Mouse (Mus musculus) neural tube, embryonic 12.5 days (tissue): ENCODE results near the gene Arhgap15. TPM values are rescaled to one million over a fixed set of nuclear protein-coding genes. Genes with fewer than 3 reads are reported as not detected.

Experiments
- ATAC-seq: fragments of 200-750 bp; cut with Nextera tagmentation; 2 replicates; pipeline ENCODE4 v1.8.0; 2017; ENCODE audit warnings: low read depth, mild to moderate bottlenecking, moderate TSS enrichment, moderate library complexity; ENCODE audit not compliant: low FRiP score
- H3K27ac ChIP-seq: fragments of 300-500 bp; sonication (generic); 2 replicates; pipeline ENCODE4 v1.5.1; 2016
- H3K27me3 ChIP-seq: fragments of 300-500 bp; sonication (generic); replicated peaks from 2 replicates; pipeline ENCODE4 v1.6.1; 2016; ENCODE audit warnings: mild to moderate bottlenecking
- H3K36me3 ChIP-seq: fragments of 300-500 bp; sonication (generic); 2 replicates; pipeline ENCODE4 v1.6.1; 2016; ENCODE audit warnings: mild to moderate bottlenecking
- H3K4me1 ChIP-seq: fragments of 300-500 bp; sonication (generic); 2 replicates; pipeline ENCODE4 v1.6.1; 2016
- H3K4me2 ChIP-seq: fragments of 300-500 bp; sonication (generic); replicated peaks from 2 replicates; pipeline ENCODE4 v1.6.1; 2016; ENCODE audit warnings: mild to moderate bottlenecking
- H3K4me3 ChIP-seq: fragments of 300-500 bp; sonication (generic); 2 replicates; pipeline ENCODE4 v1.5.1; 2016
- H3K9ac ChIP-seq: fragments of 300-500 bp; sonication (generic); 2 replicates; pipeline ENCODE4 v1.6.1; 2016; ENCODE audit warnings: mild to moderate bottlenecking
- H3K9me3 ChIP-seq: fragments of 300-500 bp; sonication (generic); 2 replicates; pipeline ENCODE4 v1.6.1; 2016; ENCODE audit warnings: mild to moderate bottlenecking
- WGBS: fragments of 180-500 bp; shearing (Covaris S2); methylation state at CpG from one replicate; pipeline ENCODE4 v1.1.7; 2016; 5-methylcytosine and 5-hydroxymethylcytosine counted together
- polyA plus RNA-seq: library from polyadenylated mRNA; unstranded; fragments of >200 nt; fragmentation: Nextera tagmentation; extraction: Ambion mirVana; gene quantifications from 2 replicates; pipeline ENCODE4 v1.2.1, GENCODE M21; 2016

Gene Arhgap15
- polyA plus RNA-seq, 1 experiment from 2014 or later = 0.81 TPM

DNA sequence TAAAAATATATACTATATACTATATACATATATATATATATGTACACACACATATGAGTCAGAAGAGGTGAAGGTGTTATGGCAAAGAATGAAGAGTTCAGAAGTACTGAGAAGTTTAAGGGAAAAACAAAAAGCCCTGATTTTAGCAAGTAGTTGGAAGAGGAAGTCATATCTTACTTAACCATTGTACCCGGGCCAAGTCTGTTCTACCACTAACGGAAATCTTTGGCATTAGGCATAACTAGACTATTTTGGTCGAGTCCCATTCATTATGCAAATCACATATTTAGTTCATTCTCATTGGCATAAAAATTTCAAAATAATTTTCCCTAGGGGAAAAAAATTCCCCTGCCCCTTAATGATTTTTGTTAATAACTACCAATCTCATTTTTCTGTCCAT is 443.4 kb downstream of the Arhgap15 start:
- no peak overlapping the region for H3K4me3 ChIP-seq
- no peak for ATAC-seq
- WGBS = 88% methylated on average over 3 of the region's 3 CpGs
- H3K9ac ChIP-seq = no peak overlapping the region
- H3K36me3 ChIP-seq = no peaks in the 10 kb centered on the region
- no peaks in the 10 kb centered on the region for H3K4me1 ChIP-seq
- H3K4me2 ChIP-seq = no peak overlapping the region
- H3K27ac ChIP-seq = no peak overlapping the region
- no peaks in the 10 kb centered on the region for H3K27me3 ChIP-seq
- no peaks in the 10 kb centered on the region for H3K9me3 ChIP-seq

DNA sequence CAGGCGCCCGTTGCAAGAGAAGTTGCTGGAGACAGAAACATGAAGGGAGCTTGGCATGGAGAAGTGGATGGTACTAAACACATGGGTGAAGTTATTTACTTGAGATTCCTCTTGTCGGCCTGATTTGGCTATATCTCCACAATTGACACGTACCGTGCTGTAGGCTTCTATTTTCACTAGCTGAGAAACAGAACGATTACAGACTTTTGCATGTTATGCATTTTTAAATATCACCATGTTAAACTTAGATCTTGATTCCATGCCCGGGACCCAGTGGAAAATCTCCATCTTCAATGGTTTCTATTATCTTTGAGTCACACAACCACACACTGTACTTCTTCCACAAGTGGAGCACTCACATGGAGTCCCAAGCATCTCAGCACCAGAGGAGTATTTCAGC is 466.9 kb downstream of the Arhgap15 start:
- H3K36me3 ChIP-seq = no peaks in the 10 kb centered on the region
- WGBS = 96% methylated on average over 7 of the region's 7 CpGs
- H3K9ac ChIP-seq = no peak overlapping the region
- H3K4me1 ChIP-seq = peaks cover 8% of the 10 kb centered on the region
- H3K27me3 ChIP-seq = no peaks in the 10 kb centered on the region
- H3K9me3 ChIP-seq = no peaks in the 10 kb centered on the region
- no peak overlapping the region for H3K27ac ChIP-seq
- H3K4me3 ChIP-seq = no peak overlapping the region
- no peak for ATAC-seq
- H3K4me2 ChIP-seq = no peak overlapping the region

- WGBS = 74% methylated on average over 6 of the region's 6 CpGs
- no peaks in the 10 kb centered on the region for H3K27me3 ChIP-seq
- ATAC-seq = no peak
These were observed 469.2 kb downstream of the Arhgap15 start for GRCm38 (mm10) chr2:44217811-44218210.

GRCm38 (mm10) chr2:44218317-44218716 is 469.7 kb downstream of the Arhgap15 start:
- Histone ChIP-seq H3K9me3 (no peaks in the 10 kb centered on the region), H3K4me1 (peaks cover 8% of the 10 kb centered on the region), H3K36me3 (no peaks in the 10 kb centered on the region), H3K9ac (no peak overlapping the region), H3K27ac (no peak overlapping the region), H3K4me3 (no peak overlapping the region), H3K27me3 (no peaks in the 10 kb centered on the region), H3K4me2 (no peak overlapping the region)
- 16% methylated on average over 8 of the region's 8 CpGs for WGBS
- 0 out of 2 replicates have a peak, but pooled peaks have one; percentile 29 for ATAC-seq

More at GRCm38 (mm10) chr2:44217811-44218210, 469.2 kb downstream of the Arhgap15 start:
- H3K4me3 ChIP-seq = no peak overlapping the region
- H3K4me1 ChIP-seq = peaks cover 8% of the 10 kb centered on the region
- no peaks in the 10 kb centered on the region for H3K36me3 ChIP-seq
- H3K27ac ChIP-seq = no peak overlapping the region
- no peak overlapping the region for H3K4me2 ChIP-seq
- no peaks in the 10 kb centered on the region for H3K9me3 ChIP-seq
- H3K9ac ChIP-seq = no peak overlapping the region

GRCm38 (mm10) chr2:44221686-44222085 is 473.1 kb downstream of the Arhgap15 start:
- no peak for ATAC-seq
- H3K9me3 ChIP-seq = no peaks in the 10 kb centered on the region

DNA sequence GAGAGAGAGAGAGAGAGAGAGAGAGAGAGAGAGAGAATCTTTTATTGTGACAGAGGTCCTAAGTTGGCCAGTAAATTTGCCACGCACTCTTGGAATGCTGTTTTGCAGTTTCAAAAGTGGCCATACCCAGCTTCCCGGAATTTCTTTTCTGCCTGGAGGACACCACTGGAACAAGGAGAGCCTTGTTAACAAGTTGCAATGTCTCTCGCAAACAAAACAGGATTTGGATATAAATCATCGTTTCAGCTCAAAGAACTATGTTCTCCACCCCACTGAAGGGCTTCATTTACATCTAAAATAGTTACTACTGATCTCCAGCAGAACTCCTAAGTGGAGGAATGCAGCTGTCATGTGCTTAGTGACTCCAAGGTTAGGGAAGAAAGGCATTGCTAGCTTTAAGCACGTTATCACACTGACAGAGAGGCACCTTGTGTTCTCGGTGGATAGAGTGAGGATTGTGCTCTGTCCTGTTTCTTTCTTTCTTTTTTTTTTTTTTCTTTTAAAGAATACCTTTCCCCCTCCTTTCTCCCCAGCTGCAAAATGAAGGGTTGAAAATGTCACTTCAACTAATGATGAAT is 473.6 kb downstream of the Arhgap15 start:
- Histone ChIP-seq H3K27me3 (no peaks in the 10 kb centered on the region), H3K9me3 (no peaks in the 10 kb centered on the region), H3K4me3 (no peak overlapping the region), H3K4me2 (no peak overlapping the region), H3K27ac (no peak overlapping the region), H3K9ac (no peak overlapping the region), H3K36me3 (no peaks in the 10 kb centered on the region), H3K4me1 (peaks cover 8% of the 10 kb centered on the region)
- 3% methylated on average over 6 of the region's 6 CpGs for WGBS
- peak; percentile 55; the same call in 1 of the 2 replicates for ATAC-seq

More at GRCm38 (mm10) chr2:44221686-44222085, 473.1 kb downstream of the Arhgap15 start:
- H3K4me1 ChIP-seq = peaks cover 8% of the 10 kb centered on the region
- no peak overlapping the region for H3K4me3 ChIP-seq
- H3K27ac ChIP-seq = no peak overlapping the region
- 74% methylated on average over 2 of the region's 2 CpGs for WGBS
- H3K36me3 ChIP-seq = no peaks in the 10 kb centered on the region
- H3K9ac ChIP-seq = no peak overlapping the region
- no peaks in the 10 kb centered on the region for H3K27me3 ChIP-seq
- H3K4me2 ChIP-seq = no peak overlapping the region

DNA sequence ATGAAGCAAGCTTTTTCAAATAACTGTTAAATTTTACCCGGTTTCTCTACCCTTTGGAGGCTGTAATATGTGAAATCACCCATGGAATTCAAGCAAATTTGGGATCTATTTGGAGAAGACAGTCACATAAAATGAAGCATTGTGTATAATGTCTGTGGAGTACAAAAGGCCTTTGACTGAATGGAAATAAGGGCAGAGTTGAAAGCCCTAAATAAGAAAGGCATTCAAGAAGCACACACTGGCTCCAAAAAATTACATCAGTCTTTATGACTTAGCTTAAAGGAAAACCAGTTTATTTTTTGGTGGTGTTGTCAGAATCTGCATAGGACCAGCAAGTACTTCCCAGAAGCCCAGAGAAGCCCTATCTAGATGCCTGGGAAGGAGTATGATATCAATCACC is 486.2 kb downstream of the Arhgap15 start:
- WGBS = 18% methylated on average over 1 of the region's 1 CpGs
- no peaks in the 10 kb centered on the region for H3K27me3 ChIP-seq
- no peak overlapping the region for H3K4me3 ChIP-seq
- H3K4me2 ChIP-seq = no peak overlapping the region
- no peaks in the 10 kb centered on the region for H3K36me3 ChIP-seq
- H3K27ac ChIP-seq = no peak overlapping the region
- no peaks in the 10 kb centered on the region for H3K9me3 ChIP-seq
- no peak for ATAC-seq
- no peaks in the 10 kb centered on the region for H3K4me1 ChIP-seq
- no peak overlapping the region for H3K9ac ChIP-seq

DNA sequence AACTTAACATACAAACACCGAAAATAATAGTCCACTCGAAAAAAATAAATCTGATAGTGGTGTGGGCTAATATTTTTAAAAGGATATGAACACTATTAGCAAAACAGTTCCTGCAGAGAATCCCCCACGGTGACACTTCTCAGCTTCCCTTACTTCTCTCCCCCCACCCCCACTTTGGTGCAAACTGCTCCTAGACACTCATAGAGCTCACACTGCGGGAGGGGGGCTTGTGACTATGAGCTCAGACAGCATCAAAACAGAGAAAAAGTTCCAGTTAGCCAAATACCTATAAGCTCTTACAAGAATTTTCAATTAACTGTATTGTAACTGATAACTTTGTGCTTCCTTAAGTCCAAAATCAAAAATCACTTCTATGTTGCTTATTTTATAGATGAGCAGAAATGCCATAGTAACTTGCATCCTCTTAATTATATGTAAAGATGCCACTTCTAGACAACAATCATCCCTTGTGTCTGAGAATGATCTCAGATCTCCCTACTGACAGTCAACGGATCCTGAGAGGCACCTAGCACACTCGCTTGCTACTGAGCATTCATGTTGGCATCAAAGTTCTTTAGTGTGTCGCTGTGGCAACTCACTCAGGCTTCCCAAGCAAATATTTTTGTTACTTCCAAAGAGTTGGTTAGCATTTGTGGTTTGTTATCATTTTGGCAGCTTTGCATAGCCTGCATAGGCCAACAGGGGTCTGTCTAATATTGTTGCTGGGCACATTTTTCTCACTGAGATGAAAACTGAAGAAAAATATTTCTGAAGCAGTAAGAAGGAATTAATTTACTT is 493.2 kb downstream of the Arhgap15 start:
- H3K36me3 ChIP-seq = no peaks in the 10 kb centered on the region
- H3K4me2 ChIP-seq = no peak overlapping the region
- no peaks in the 10 kb centered on the region for H3K9me3 ChIP-seq
- 0 out of 2 replicates have a peak, but pooled peaks cover 2% of the 10 kb centered on the region for H3K4me1 ChIP-seq
- WGBS = 47% methylated on average over 7 of the region's 7 CpGs
- no peak overlapping the region for H3K27ac ChIP-seq
- no peak overlapping the region for H3K4me3 ChIP-seq
- no peak for ATAC-seq
- no peak overlapping the region for H3K9ac ChIP-seq
- no peaks in the 10 kb centered on the region for H3K27me3 ChIP-seq

DNA sequence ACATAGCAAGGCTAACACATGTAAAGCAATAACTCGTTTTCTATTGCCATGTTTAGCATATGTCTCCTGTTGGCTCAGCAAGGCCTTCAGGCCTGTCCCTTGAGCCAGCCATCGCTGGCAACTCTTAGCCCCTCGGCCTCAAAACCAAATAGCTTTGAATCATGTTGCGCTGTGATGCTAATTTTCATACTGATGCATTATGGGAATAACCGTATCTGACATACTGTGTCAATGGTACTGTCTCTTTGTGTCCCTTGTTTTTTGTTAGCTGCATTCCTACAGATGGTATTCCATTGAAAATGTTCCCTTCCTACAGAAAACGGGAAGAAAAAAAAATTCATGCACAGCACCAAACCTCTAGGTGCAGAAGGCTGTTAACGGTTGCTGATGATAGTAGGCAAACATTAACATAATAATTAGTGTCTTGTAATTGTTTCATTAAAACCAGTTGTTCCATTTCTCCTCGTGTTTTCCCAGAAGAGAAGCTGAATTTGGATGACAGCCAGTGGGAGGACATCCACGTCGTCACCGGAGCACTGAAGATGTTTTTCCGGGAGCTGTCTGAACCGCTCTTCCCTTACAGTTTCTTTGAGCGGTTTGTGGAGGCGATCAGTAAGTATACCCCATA is 494.1 kb downstream of the Arhgap15 start:
- no peak overlapping the region for H3K9ac ChIP-seq
- H3K36me3 ChIP-seq = no peaks in the 10 kb centered on the region
- no peaks in the 10 kb centered on the region for H3K9me3 ChIP-seq
- H3K27ac ChIP-seq = no peak overlapping the region
- no peak for ATAC-seq
- no peaks in the 10 kb centered on the region for H3K27me3 ChIP-seq
- no peak overlapping the region for H3K4me2 ChIP-seq
- 76% methylated on average over 15 of the region's 15 CpGs for WGBS
- H3K4me1 ChIP-seq = 0 out of 2 replicates have a peak, but pooled peaks cover 2% of the 10 kb centered on the region
- H3K4me3 ChIP-seq = no peak overlapping the region

GRCm38 (mm10) chr2:44255343-44255742 is 506.7 kb downstream of the Arhgap15 start:
- 72% methylated on average over 4 of the region's 4 CpGs for WGBS
- no peak for ATAC-seq
- Histone ChIP-seq H3K9ac (no peak overlapping the region), H3K4me2 (no peak overlapping the region), H3K36me3 (no peaks in the 10 kb centered on the region), H3K4me3 (no peak overlapping the region), H3K27me3 (no peaks in the 10 kb centered on the region), H3K4me1 (no peaks in the 10 kb centered on the region), H3K27ac (no peak overlapping the region), H3K9me3 (no peaks in the 10 kb centered on the region)

DNA sequence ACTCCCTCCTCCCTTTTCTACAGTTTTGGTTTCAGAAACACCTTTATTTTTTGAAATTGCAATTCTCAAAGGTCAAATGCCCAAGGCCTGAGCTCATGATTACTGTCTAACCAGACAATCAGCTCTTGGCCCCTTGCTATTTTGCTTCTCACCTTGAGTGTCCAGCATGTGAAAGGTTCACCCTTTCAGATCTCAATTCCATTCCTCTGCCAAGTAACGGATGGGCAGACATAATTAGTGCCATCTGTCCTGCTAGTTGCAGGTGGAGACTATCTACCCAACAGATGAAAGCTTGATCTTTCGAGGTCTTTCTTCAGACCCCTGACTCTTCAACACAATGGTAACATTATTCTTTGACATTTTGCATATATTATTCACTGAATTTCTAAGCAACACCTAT is 509.3 kb downstream of the Arhgap15 start:
- Histone ChIP-seq H3K27me3 (no peaks in the 10 kb centered on the region), H3K4me1 (no peaks in the 10 kb centered on the region), H3K4me2 (no peak overlapping the region), H3K36me3 (no peaks in the 10 kb centered on the region), H3K9me3 (no peaks in the 10 kb centered on the region), H3K9ac (no peak overlapping the region), H3K27ac (no peak overlapping the region), H3K4me3 (no peak overlapping the region)
- ATAC-seq = no peak
- WGBS = 83% methylated on average over 2 of the region's 2 CpGs
